Mouse (Mus musculus): ENCODE measurements around the gene Mtus2.
"Not testable (repeated sequence)": the region's sequence is repeated elsewhere in the genome, so short reads cannot be mapped to it uniquely, and the experiment has no call there.

Mtus2 gene

DNA sequence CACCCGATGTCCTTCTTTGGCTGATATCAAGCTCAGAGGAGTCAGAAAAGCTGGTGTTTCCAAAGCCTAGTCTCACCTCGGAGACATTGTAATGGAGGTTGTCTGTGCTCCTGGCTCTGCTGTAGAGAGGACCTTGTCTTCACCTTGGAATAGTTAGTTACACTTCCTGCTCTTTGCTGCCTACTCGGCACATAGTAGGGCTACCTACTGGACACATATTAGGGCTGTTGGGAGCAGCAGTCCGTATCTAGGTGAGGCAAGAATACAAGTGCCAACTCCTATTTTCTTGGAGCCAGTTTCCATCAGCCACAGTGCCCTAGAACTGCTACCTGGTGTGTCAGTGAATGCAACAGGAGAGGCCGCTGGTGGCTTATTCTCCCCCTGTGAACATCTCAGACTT is 330.4 kb downstream of the Mtus2 start:
- no peak for DNase-seq

- DNase-seq, result no peak
Observed at GRCm38 (mm10) chr5:148288804-148289203, 331.7 kb downstream of the Mtus2 start.

DNA sequence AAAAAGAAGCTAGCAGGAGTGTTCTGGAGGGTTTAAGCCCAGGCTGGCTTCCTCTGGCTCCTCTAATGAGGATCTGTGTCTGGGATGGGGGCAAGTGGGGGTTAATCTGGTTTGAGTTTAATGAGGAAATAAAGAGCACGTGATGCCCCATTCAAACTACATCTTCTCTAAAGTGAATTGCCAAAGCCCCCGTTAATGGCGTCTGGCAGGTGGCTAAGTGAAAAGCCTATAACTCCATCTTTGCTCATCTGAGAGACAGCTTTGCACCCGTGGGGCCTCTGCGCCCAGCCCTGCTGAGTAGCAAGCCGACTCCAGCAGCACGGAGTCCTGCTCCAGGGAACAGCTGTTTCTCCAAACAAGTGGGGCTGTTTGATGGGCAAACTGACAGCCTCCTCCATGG is 332.8 kb downstream of the Mtus2 start:
- DNase-seq, result no peak

- no peak for DNase-seq
Observed at GRCm38 (mm10) chr5:148292862-148293261, 335.7 kb downstream of the Mtus2 start.

GRCm38 (mm10) chr5:148293346-148293745 is 336.2 kb downstream of the Mtus2 start:
- DNase-seq, result peak; percentile 23 to 45

DNA sequence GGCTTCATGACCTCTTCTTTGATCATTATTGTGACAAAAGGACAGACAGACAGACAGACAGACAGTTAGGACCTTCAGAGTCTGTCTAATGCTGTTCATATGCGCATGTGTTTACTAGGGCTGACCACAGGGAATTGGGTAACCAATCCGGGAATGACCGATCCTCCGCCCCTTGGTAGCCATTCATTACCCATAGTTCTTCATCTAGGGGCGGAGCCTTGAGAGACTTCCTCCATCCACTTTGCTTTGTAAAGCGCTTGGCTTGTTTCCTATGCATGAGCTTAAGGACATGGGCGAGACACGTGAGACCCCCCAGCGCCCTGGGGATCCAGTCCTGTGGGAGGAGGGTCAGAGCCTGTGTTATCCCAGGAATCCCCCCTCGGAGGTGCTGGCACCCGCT is 345.8 kb downstream of the Mtus2 start:
- DNase-seq, result no peak

GRCm38 (mm10) chr5:148304112-148304511 is 347.0 kb downstream of the Mtus2 start:
- no peak for DNase-seq

DNA sequence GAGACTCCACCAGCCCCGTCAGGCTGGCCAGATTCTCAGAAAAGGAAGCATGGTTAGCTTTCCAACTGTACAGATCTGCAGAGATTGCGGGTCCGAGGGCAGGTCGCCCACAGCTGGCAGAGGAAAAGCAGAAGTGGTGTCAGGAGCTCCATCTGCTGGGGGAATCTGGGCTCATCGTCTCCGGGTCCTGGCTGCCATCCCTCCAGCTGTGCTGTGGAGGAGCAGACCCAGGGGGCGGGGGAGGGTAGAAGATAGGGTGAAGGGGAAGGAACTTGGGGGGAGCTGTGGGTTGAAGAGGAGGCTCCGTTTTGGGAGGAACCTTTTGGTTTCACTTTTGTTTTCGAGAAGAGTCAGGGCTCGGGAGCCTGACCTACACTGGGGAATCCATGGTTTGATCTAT is 353.7 kb downstream of the Mtus2 start:
- DNase-seq, result peak; percentile 44 to 51

DNA sequence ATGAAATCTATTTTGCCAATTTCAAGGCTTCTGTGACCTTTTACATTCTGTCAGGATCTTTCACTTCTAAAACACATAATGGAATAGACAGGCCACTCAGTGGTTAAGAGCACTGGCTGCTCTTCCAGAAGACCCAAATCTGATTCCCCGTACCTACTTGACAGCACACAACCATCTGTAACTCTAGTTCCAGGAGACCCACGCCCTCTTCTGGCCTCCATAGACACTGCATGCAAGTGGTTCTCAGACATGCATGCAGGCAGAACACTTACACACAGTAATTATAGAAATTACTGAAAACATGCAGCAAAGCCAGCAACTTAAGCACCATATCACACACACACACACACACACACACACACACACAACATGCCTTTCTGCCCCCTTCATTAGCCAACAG is 355.3 kb downstream of the Mtus2 start:
- no peak for DNase-seq

- DNase-seq, result no peak
Observed at GRCm38 (mm10) chr5:148314931-148315330, 357.8 kb downstream of the Mtus2 start.

GRCm38 (mm10) chr5:148325317-148325885 is 368.3 kb downstream of the Mtus2 start:
- peak; percentile 63 to 68 for DNase-seq

GRCm38 (mm10) chr5:148326295-148326694 is 369.2 kb downstream of the Mtus2 start:
- not testable (repeated sequence) for DNase-seq

DNA sequence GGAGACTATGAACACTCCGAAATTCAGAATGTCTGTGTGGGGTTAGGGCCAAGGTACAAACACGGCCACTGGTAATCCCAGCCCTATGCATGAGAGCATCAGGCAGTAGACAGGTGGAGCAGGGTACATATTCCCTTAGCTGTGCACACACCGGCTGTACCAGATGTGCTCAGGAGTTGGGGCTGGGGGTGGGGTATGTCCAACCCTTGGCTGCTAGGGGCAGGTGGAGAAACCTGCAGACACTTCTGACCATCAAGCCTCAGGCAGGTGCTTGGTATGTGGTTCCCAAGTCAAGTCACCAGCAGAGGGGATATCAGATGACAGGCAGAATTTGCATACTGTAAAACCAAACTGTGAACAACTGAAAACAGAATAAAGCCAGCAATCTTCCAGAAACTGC is 371.9 kb downstream of the Mtus2 start:
- no peak for DNase-seq

GRCm38 (mm10) chr5:148331229-148331776 is 374.2 kb downstream of the Mtus2 start:
- DNase-seq, result no peak

- no peak for DNase-seq
Observed at GRCm38 (mm10) chr5:148331926-148332621, 375.0 kb downstream of the Mtus2 start.

GRCm38 (mm10) chr5:148332622-148332974 is 375.5 kb downstream of the Mtus2 start:
- DNase-seq, result peak; percentile 72 to 73

DNA sequence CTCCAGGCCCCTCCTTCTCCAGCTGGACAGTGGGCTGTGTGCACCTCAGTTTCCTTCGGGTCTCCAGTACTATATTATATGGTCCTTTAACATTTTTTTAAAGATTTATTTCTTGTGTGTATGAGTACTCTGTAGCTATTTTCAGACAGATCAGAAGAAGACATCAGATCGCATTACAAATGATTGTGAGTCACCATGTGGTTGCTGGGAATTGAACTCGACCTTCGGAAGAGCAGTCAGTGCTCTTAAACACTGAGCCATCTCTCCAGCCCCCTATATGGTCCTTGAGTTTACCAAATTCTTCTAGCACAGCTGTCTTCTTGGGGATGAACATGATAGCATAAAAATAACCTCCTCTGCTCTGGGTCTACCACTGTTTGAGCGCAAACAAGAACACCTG is 382.0 kb downstream of the Mtus2 start:
- DNase-seq, result no peak

DNA sequence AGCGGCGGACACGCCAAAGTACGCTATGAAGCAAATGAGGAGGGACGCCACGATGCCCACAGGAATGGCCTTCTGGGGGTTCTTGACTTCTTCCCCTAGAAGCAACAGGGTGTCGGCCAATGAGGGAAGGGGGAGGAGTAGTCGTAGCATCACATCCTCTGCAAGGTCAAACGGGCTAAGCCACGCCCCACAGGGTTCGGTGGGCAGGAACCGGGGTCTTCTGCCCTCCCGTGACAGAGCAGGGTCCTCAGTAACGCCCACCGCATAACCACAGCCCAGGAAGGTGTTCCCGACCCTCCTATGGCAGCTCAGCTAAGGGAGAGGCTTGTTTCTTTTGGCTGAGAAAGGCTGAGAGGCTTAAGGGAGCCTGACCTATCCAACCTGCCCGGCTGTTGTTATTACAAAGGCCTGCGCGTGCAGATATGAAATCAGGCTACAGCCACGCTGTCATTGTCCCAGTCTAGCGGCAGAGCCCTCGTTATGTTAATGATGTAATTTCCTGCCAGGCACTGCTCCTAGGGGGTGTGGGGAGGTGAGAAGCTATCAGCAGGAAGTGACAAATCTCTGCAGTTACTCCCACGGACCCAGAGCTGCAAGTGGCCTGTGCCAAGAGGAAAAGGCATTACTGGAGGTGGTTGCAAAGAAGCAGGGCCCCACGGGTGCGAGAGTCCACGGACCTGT is 385.1 kb downstream of the Mtus2 start:
- DNase-seq, result no peak

- no peak for DNase-seq
Observed at GRCm38 (mm10) chr5:148344374-148344773, 387.3 kb downstream of the Mtus2 start.

GRCm38 (mm10) chr5:148346543-148346942 is 389.4 kb downstream of the Mtus2 start:
- DNase-seq, result peak; percentile 42 to 43

DNA sequence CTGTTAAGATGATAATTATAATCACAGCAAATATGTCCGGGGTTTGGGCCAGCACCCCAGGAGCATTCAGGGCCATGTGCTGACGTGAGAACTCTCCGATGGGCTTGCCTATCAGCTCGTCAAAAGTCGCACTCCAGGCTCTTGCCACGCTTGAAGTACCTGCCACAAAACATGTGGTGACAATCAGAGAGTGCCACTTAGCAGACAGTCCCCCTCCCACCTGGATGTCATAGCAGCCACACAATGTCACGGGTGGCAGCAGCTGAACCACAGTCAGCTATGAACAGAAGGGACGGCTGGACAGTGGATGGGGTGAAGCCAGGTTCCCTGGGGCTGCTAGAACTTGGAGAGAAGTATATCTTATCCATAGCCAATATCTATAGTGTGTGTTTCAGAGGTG is 391.0 kb downstream of the Mtus2 start:
- DNase-seq, result no peak

DNA sequence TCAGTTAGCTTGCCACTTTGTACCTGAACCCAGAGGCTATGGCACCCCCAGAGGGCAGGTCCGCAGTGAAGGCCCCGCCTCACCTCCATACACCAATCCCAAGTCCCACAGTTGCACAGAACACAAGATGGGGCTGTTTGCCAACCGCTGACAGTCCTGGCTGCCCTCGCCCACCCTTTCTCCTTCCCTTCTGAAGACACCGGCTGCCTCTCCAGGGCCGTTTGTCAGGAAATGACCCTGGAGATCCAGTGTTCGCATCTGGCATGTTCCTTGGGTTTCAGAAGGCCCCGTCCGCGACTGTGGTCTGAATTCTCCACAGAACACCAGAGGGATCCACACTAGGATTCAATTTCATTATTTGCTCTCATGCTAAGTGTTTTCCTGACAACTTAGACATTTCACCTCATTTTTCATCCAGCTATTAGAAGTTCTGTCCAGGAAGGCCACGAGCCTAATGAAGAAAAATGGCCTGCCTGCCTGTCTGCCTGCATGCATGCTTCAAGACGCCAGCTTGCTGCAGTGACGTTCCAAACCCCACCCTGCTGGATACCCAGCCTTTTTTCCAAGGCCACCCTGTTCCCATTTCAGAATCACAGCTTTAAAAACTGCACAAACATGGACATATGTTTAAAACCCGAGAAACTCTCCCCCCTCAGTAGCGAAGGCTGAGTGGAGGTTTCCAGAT is 392.3 kb downstream of the Mtus2 start:
- no peak for DNase-seq

- no peak for DNase-seq
Observed at GRCm38 (mm10) chr5:148353429-148353828, 396.3 kb downstream of the Mtus2 start.
